Mouse (Mus musculus) mouse trophoblast stem cell (cell line): ENCODE data around the gene Mmp24.

Source experiments
- in situ Hi-C, 2 experiments: fragments of 300-500 bp; cut with MseI, MboI; formaldehyde crosslinking; loops; 2 replicates in 1 of 2; 3 replicates in 1 of 2; pipeline ENCODE4 v1.15.1; 2025

Mmp24 gene

GRCm38 (mm10) chr2:155775685-155776263 lies 632 bp downstream of the Mmp24 start:
- in situ Hi-C loops, result no loop called here

- in situ Hi-C loops, result no loop called here
Observed at GRCm38 (mm10) chr2:155776824-155777687, 1.9 kb downstream of the Mmp24 start.

- in situ Hi-C loops, result no loop called here
Observed at GRCm38 (mm10) chr2:155777688-155777985, 2.5 kb downstream of the Mmp24 start.

- in situ Hi-C loops, result no loop called here
Observed at GRCm38 (mm10) chr2:155778004-155778403, 2.9 kb downstream of the Mmp24 start.

- in situ Hi-C loops, result no loop called here
Observed at GRCm38 (mm10) chr2:155779066-155779465, 3.9 kb downstream of the Mmp24 start.

GRCm38 (mm10) chr2:155779506-155779905 lies 4.4 kb downstream of the Mmp24 start:
- in situ Hi-C loops, result no loop called here

GRCm38 (mm10) chr2:155784534-155784933 lies 9.4 kb downstream of the Mmp24 start:
- in situ Hi-C loops, result no loop called here

GRCm38 (mm10) chr2:155786905-155787304 lies 11.8 kb downstream of the Mmp24 start:
- in situ Hi-C loops, result no loop called here

- in situ Hi-C loops, result no loop called here
Observed at GRCm38 (mm10) chr2:155787949-155788931, 13.1 kb downstream of the Mmp24 start.

GRCm38 (mm10) chr2:155792899-155793298 lies 17.8 kb downstream of the Mmp24 start:
- in situ Hi-C loops, result no loop called here

- in situ Hi-C loops, result no loop called here
Observed at GRCm38 (mm10) chr2:155794674-155795445, 19.7 kb downstream of the Mmp24 start.

- in situ Hi-C loops, result no loop called here
Observed at GRCm38 (mm10) chr2:155798613-155799012, 23.5 kb downstream of the Mmp24 start.

- in situ Hi-C loops, result no loop called here
Observed at GRCm38 (mm10) chr2:155802761-155803160, 27.6 kb downstream of the Mmp24 start.

- in situ Hi-C loops, result no loop called here
Observed at GRCm38 (mm10) chr2:155804053-155804452, 28.9 kb downstream of the Mmp24 start.

- in situ Hi-C loops, result no loop called here
Observed at GRCm38 (mm10) chr2:155805231-155805924, 30.2 kb downstream of the Mmp24 start.

- in situ Hi-C loops, result no loop called here
Observed at GRCm38 (mm10) chr2:155805925-155806255, 30.7 kb downstream of the Mmp24 start.

- in situ Hi-C loops, result no loop called here
Observed at GRCm38 (mm10) chr2:155806548-155806947, 31.4 kb downstream of the Mmp24 start.

GRCm38 (mm10) chr2:155807408-155807807 lies 32.3 kb downstream of the Mmp24 start:
- in situ Hi-C loops, result no loop called here

GRCm38 (mm10) chr2:155809620-155810019 lies 34.5 kb downstream of the Mmp24 start:
- in situ Hi-C loops, result no loop called here

GRCm38 (mm10) chr2:155811821-155812396 lies 36.8 kb downstream of the Mmp24 start:
- in situ Hi-C loops, result no loop called here

GRCm38 (mm10) chr2:155812637-155813036 lies 37.5 kb downstream of the Mmp24 start:
- in situ Hi-C loops, result no loop called here
